36 mouse cellular contexts compared by ENCODE assay signal in genomic region chr14:51842781-51843180, GRCm38 (mm10). TPM values are rescaled to one million over a fixed set of nuclear protein-coding genes. Genes with fewer than 3 reads are reported as not detected.
DNase-seq lines count a peak whose midpoint lies in the region; ATAC-seq and TF ChIP-seq lines count a peak whose summit lies in the region.
"Had no signal": no experiment of that assay in that cellular context is flagged by ENCODE, and none has a peak within 500 bp of the region (broad histone marks: within the 10 kb centered on the region; RNA-seq: fewer than 3 reads in every experiment).

No protein-coding gene starts in this region.

- H3K9me3 ChIP-seq in forebrain, embryonic 15.5 days, result no peaks in the 10 kb centered on the region
- H3K9me3 ChIP-seq in forebrain, postnatal 0 days (ENCODE audit: low read length), result no peaks in the 10 kb centered on the region
- H3K9me3 ChIP-seq: embryonic facial prominence, embryonic 10.5 days; embryonic facial prominence, embryonic 13.5 days; forebrain, embryonic 12.5 days; heart, embryonic 10.5 days; heart, embryonic 13.5 days; hindbrain, embryonic 12.5 days; hindbrain, embryonic 15.5 days had no signal

- H3K36me3 ChIP-seq in forebrain, embryonic 15.5 days, result no peaks in the 10 kb centered on the region
- H3K36me3 ChIP-seq in forebrain, postnatal 0 days (ENCODE audit: insufficient read depth), result no peaks in the 10 kb centered on the region
- H3K36me3 ChIP-seq: embryonic facial prominence, embryonic 10.5 days; embryonic facial prominence, embryonic 13.5 days; forebrain, embryonic 12.5 days; heart, embryonic 10.5 days; heart, embryonic 13.5 days; hindbrain, embryonic 12.5 days; hindbrain, embryonic 15.5 days had no signal

- TF ChIP-seq CTCF in forebrain, postnatal 0 days (IDR thresholded peaks at IDR 0.05; ENCODE audit: low read depth), result no peak

- no peak overlapping the region for H3K4me3 ChIP-seq in forebrain, embryonic 15.5 days
- H3K4me3 ChIP-seq in forebrain, postnatal 0 days (ENCODE audit: low read depth, low read length), result no peak overlapping the region
- H3K4me3 ChIP-seq: embryonic facial prominence, embryonic 10.5 days; embryonic facial prominence, embryonic 13.5 days; erythroblast, embryonic 14.5 days; forebrain, embryonic 12.5 days; heart, adult 2 months; heart, embryonic 10.5 days; heart, embryonic 13.5 days; hindbrain, embryonic 12.5 days; hindbrain, embryonic 15.5 days had no signal

- peak; percentile 13; the same call in 1 of the 2 replicates for ATAC-seq in forebrain, embryonic 15.5 days (replicated peaks)
- ATAC-seq in forebrain, postnatal 0 days, result no peak
- peak; percentile 89 for ATAC-seq in inflammation-experienced regulatory T-cells, adult 6 months
- ATAC-seq: intestine, embryonic 16.5 days had no signal

- DNase-seq in forebrain, postnatal 0 days, result no peak
- DNase-seq in CD4-positive helper T cell, adult 2 months (ENCODE audit: low read depth, low spot score), result peak; percentile 65
- peak; percentile 4 for DNase-seq in T-cell, adult 2 months (ENCODE audit: low spot score)
- no peak for DNase-seq in gastrocnemius, adult 18-20 months (ENCODE audit: low spot score)
- DNase-seq in urinary bladder, adult 18-20 months (ENCODE audit: low spot score in 2 of 2), result no peak
- no peak for DNase-seq in urinary bladder, postnatal 10 days (ENCODE audit: low spot score)
- DNase-seq: adrenal gland, adult 2 months; adrenal gland, postnatal 14 days; cerebellum, adult 11 months; cerebellum, adult 2 months; cerebellum, adult 9-11 months; cerebellum, postnatal 25 days; embryo, embryonic 11 days; gastrocnemius, postnatal 25 days; heart, adult 2 months had no signal

- H3K4me1 ChIP-seq in forebrain, embryonic 15.5 days, result no peaks in the 10 kb centered on the region
- H3K4me1 ChIP-seq in forebrain, postnatal 0 days (ENCODE audit: insufficient read depth), result no peaks in the 10 kb centered on the region
- H3K4me1 ChIP-seq: embryonic facial prominence, embryonic 13.5 days; forebrain, embryonic 12.5 days; heart, embryonic 10.5 days; heart, embryonic 13.5 days; hindbrain, embryonic 12.5 days; hindbrain, embryonic 15.5 days had no signal

- no peak overlapping the region for H3K4me2 ChIP-seq in forebrain, embryonic 15.5 days (replicated peaks)
- H3K4me2 ChIP-seq in forebrain, postnatal 0 days (ENCODE audit: low read depth), result no peak overlapping the region
- H3K4me2 ChIP-seq: embryonic facial prominence, embryonic 13.5 days; forebrain, embryonic 12.5 days; heart, embryonic 13.5 days; hindbrain, embryonic 12.5 days; hindbrain, embryonic 15.5 days had no signal

- no peak overlapping the region for H3K9ac ChIP-seq in forebrain, embryonic 15.5 days (replicated peaks)
- H3K9ac ChIP-seq in forebrain, postnatal 0 days, result no peak overlapping the region
- H3K9ac ChIP-seq: embryonic facial prominence, embryonic 13.5 days; forebrain, embryonic 12.5 days; heart, embryonic 13.5 days; hindbrain, embryonic 12.5 days; hindbrain, embryonic 15.5 days had no signal

- H3K27ac ChIP-seq in forebrain, embryonic 15.5 days (replicated peaks), result no peak overlapping the region
- H3K27ac ChIP-seq in forebrain, postnatal 0 days (ENCODE audit: low read depth, low read length), result no peak overlapping the region
- H3K27ac ChIP-seq: embryonic facial prominence, embryonic 10.5 days; embryonic facial prominence, embryonic 13.5 days; forebrain, embryonic 12.5 days; heart, adult 2 months; heart, embryonic 10.5 days; heart, embryonic 13.5 days; hindbrain, embryonic 12.5 days; hindbrain, embryonic 15.5 days had no signal

- 96% methylated on average over 2 of the region's 2 CpGs for WGBS in forebrain, embryonic 15.5 days
- WGBS in forebrain, postnatal 0 days, result 87% methylated on average over 2 of the region's 2 CpGs

- H3K27me3 ChIP-seq in forebrain, embryonic 15.5 days, result no peaks in the 10 kb centered on the region
- no peaks in the 10 kb centered on the region for H3K27me3 ChIP-seq in forebrain, postnatal 0 days (ENCODE audit: insufficient read depth, low read length)
- H3K27me3 ChIP-seq: embryonic facial prominence, embryonic 13.5 days; forebrain, embryonic 12.5 days; heart, embryonic 13.5 days; hindbrain, embryonic 12.5 days; hindbrain, embryonic 15.5 days had no signal

RNA-seq across cellular contexts. Expression of gene Ear6, which starts 10.7 kb away (rescaled TPM):
- not detected in 2 replicates for polyA plus RNA-seq in forebrain, embryonic 15.5 days (2015; fragmentation: Nextera tagmentation; extraction: Ambion mirVana)
- total RNA-seq in forebrain, postnatal 0 days (2014; rRNA removed), result not detected in 2 replicates
- polyA plus RNA-seq in forebrain, postnatal 0 days (2015; fragmentation: Nextera tagmentation; extraction: Ambion mirVana), result not detected in 2 replicates
- polyA plus RNA-seq in inflammation-experienced regulatory T-cells, adult 6 months (2017; shearing (Covaris generic)), result not detected
- total RNA-seq in gastrocnemius, adult 18-20 months (2021), result not detected
- total RNA-seq: adrenal gland, adult 2 months; ES-E14; gastrocnemius, adult 8-10 months; gastrocnemius, postnatal 25 days; heart, adult 2 months; heart, postnatal 25 days had no signal
- polyA plus RNA-seq: adrenal gland, adult 2 months; cerebellum, adult 2 months; embryonic facial prominence, embryonic 10.5 days; embryonic facial prominence, embryonic 13.5 days; erythroblast, embryonic 14.5 days; forebrain, embryonic 12.5 days; forebrain, embryonic 16.5 days; frontal cortex, adult 2 months; heart, adult 2 months; heart, embryonic 10.5 days; heart, embryonic 13.5 days; heart, embryonic 16.5 days; hindbrain, embryonic 12.5 days; hindbrain, embryonic 15.5 days had no signal

RNA-seq across cellular contexts. Expression of gene Mettl17, which starts 41.9 kb away (rescaled TPM):
- 85.5 and 85.7 TPM in 2 replicates for polyA plus RNA-seq in forebrain, embryonic 15.5 days (2015; fragmentation: Nextera tagmentation; extraction: Ambion mirVana)
- 47.4 and 49.5 TPM in 2 replicates for total RNA-seq in forebrain, postnatal 0 days (2014; rRNA removed)
- 47.5 and 54.5 TPM in 2 replicates for polyA plus RNA-seq in forebrain, postnatal 0 days (2015; fragmentation: Nextera tagmentation; extraction: Ambion mirVana)
- polyA plus RNA-seq in inflammation-experienced regulatory T-cells, adult 6 months (2017; shearing (Covaris generic)), result 10 to 100 TPM; 26.7 to 75.2 (median 69.3) TPM
- total RNA-seq in gastrocnemius, adult 18-20 months (2021), result 10 to 100 TPM; 12.2 to 19.5 TPM

RNA-seq across cellular contexts. Expression of gene AY358078, which starts 42.9 kb away (rescaled TPM):
- not detected in 2 replicates for polyA plus RNA-seq in forebrain, embryonic 15.5 days (2015; fragmentation: Nextera tagmentation; extraction: Ambion mirVana)
- total RNA-seq in forebrain, postnatal 0 days (2014; rRNA removed), result not detected in 2 replicates
- not detected in 2 replicates for polyA plus RNA-seq in forebrain, postnatal 0 days (2015; fragmentation: Nextera tagmentation; extraction: Ambion mirVana)
- polyA plus RNA-seq in inflammation-experienced regulatory T-cells, adult 6 months (2017; shearing (Covaris generic)), result not detected
- not detected for total RNA-seq in gastrocnemius, adult 18-20 months (2021)
- total RNA-seq: adrenal gland, adult 2 months; adrenal gland, postnatal 14 days; adrenal gland, postnatal 4 days; common myeloid progenitor, adult 5-6 weeks; ES-E14; gastrocnemius, adult 8-10 months; gastrocnemius, postnatal 25 days; heart, adult 2 months; heart, postnatal 25 days; hematopoietic stem cell, adult 5-6 weeks had no signal
- polyA plus RNA-seq: adrenal gland, adult 2 months; cerebellum, adult 2 months; embryonic facial prominence, embryonic 10.5 days; embryonic facial prominence, embryonic 13.5 days; erythroblast, embryonic 14.5 days; forebrain, embryonic 12.5 days; forebrain, embryonic 16.5 days; frontal cortex, adult 2 months; gonadal fat pad, adult 2 months; heart, adult 2 months; heart, embryonic 10.5 days; heart, embryonic 13.5 days; heart, embryonic 16.5 days; hindbrain, embryonic 12.5 days; hindbrain, embryonic 15.5 days; intestine, embryonic 16.5 days had no signal

RNA-seq across cellular contexts. Expression of gene Slc39a2, which starts 49.9 kb away (rescaled TPM):
- 1.8 and 1.9 TPM in 2 replicates for polyA plus RNA-seq in forebrain, embryonic 15.5 days (2015; fragmentation: Nextera tagmentation; extraction: Ambion mirVana)
- total RNA-seq in forebrain, postnatal 0 days (2014; rRNA removed), result 2.5 and 3.1 TPM in 2 replicates
- polyA plus RNA-seq in forebrain, postnatal 0 days (2015; fragmentation: Nextera tagmentation; extraction: Ambion mirVana), result 0.29 and 0.39 TPM in 2 replicates
- polyA plus RNA-seq in inflammation-experienced regulatory T-cells, adult 6 months (2017; shearing (Covaris generic)), result under 1 TPM; 0.29 to 0.40 (median 0.34) TPM
- total RNA-seq in gastrocnemius, adult 18-20 months (2021), result under 1 TPM; 0.33 to 0.57 TPM
- total RNA-seq: common myeloid progenitor, adult 5-6 weeks; hematopoietic stem cell, adult 5-6 weeks had no signal
- polyA plus RNA-seq: erythroblast, embryonic 14.5 days had no signal

Comparison
In these comparisons a context has a peak if more than half of its experiments do, and no peak if none do; other contexts are left out.
1. DNase-seq: peak in CD4-positive helper T cell, adult 2 months (single experiment) and T-cell, adult 2 months (single experiment); none in forebrain, postnatal 0 days (single experiment), gastrocnemius, adult 18-20 months (single experiment), urinary bladder, adult 18-20 months (0 of 2) and urinary bladder, postnatal 10 days (single experiment).